Mouse (Mus musculus) effector memory CD4-positive, alpha-beta T cell, adult 7 months (primary cell): ENCODE measurements around the gene Gtf2h1. TPM values are rescaled to one million over a fixed set of nuclear protein-coding genes. Genes with fewer than 3 reads are reported as not detected.

Experiments
- polyA plus RNA-seq: library from polyadenylated mRNA; unstranded; fragments of 100-300 nt; shearing (Covaris generic); gene quantifications from one replicate; pipeline ENCODE4 v1.2.1, GENCODE M21; 2017

Gene Gtf2h1
- 45.1 TPM for polyA plus RNA-seq

DNA sequence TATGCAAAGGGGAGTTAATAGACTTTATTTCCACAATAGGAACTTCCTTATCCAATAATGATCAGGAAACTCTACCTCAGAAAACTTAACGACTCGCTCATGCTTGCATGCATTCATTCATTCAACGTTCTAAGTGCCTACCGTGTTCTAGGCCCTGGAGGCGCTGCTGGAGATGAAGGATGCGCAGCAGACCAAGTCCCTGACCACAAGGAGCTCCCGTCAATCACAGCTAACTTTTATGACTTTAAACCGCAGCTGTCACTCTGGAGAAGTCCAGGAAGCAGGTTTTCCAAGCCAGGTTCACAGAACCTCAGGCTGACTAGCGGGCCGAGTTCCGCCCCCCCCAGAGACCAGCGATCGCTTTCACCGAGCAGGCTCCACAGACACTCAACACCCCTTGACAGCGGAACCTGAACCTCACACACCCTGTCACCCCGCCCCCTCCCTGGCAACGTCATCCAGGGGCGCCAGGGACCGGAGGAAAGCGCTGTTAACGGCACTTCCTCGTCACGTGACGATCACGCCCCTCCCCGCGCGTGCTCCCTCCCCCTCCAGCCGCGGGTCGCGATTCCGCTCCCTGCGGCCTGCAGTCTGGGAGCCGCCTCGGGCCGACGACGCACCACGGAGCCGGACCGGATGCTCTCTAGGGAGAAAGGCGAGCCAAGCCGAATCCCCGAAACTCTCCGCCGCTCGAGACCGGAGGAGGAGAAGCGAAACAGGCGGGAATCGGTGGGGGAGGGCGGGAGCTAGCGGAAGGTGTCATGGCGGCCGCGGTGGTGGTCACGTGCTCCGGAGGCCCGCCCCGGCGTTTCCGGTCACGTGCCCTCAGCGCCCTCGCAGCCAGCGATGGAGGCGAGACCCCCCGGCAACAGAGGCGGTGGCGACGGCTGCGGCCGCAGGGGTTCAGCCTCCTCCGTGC lies at the start of gene Gtf2h1, which contains the start of gene Hps5:
TSS of gene Gtf2h1 (plus strand) at position 817 of the 919 bp plus-strand sequence.
TSS of gene Hps5 (minus strand) at position 778 of the 919 bp plus-strand sequence.

GRCm38 (mm10) chr7:46751490-46751889 lies 44.4 kb upstream of the Gtf2h1 start, which contains the start of gene Saa2:
Gene Saa2, plus strand, starts transcription at chr7:46751790.

GRCm38 (mm10) chr7:46840787-46841525 lies 45.1 kb downstream of the Gtf2h1 start, which contains the start of gene Ldha:
Gene Ldha, plus strand, starts transcription at chr7:46841475.

DNA sequence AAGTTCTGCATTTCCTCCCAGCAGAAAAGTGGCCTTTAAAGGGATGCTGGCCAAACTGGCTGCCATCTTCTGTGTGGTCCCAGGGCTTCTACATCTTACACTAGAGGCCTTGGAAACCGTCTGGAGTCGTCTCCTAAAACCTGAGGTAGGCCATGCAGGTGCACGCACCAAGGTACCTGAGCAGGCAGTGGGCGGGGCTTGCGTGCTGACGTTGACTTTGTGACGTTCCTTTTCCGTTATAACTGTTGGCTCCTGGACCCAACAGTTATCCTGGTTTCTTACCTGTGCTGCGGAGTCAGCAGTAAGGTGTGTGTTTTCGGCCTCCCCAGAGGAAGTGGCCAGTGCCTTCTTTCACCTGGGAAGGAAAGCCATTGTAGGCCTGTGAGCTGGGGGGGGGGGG lies 65.1 kb downstream of the Gtf2h1 start, which contains the start of gene Ldhc:
TSS of gene Ldhc (plus strand) at position 208 of the 400 bp plus-strand sequence.

Other genes starting within 250 kb of the Gtf2h1 start
- 19.9 TPM for gene Sergef, start 156.3 kb upstream of the Gtf2h1 start, polyA plus RNA-seq
- not detected for gene Tph1, start 123.6 kb upstream of the Gtf2h1 start, polyA plus RNA-seq
- 13.6 TPM for gene Saal1, start 85.4 kb upstream of the Gtf2h1 start, polyA plus RNA-seq
- not detected for gene Saa3, start 80.4 kb upstream of the Gtf2h1 start, polyA plus RNA-seq
- gene Saa4, start 63.5 kb upstream of the Gtf2h1 start, polyA plus RNA-seq = not detected
- 0.51 TPM for gene Saa1, start 53.1 kb upstream of the Gtf2h1 start, polyA plus RNA-seq
- gene Saa2, start 44.3 kb upstream of the Gtf2h1 start, polyA plus RNA-seq = not detected
- 36.6 TPM for gene Hps5, start within 50 bp of the Gtf2h1 start, polyA plus RNA-seq
- gene Ldha, start 45.4 kb downstream of the Gtf2h1 start, polyA plus RNA-seq = 980 TPM
- gene Ldhc, start 65.1 kb downstream of the Gtf2h1 start, polyA plus RNA-seq = not detected
- 113 TPM for gene Tsg101, start 123.9 kb downstream of the Gtf2h1 start, polyA plus RNA-seq
- gene Uevld, start 162.4 kb downstream of the Gtf2h1 start, polyA plus RNA-seq = 5.5 TPM
- not detected for gene Gm9999, start 187.5 kb downstream of the Gtf2h1 start, polyA plus RNA-seq
- gene Spty2d1, start 212.3 kb downstream of the Gtf2h1 start, polyA plus RNA-seq = 93.0 TPM